Mouse (Mus musculus) activated CD4-positive, CD25-positive, alpha-beta regulatory T cell, adult 9 weeks (primary cell): Measurements from ENCODE around the gene Gm9780. TPM values are rescaled to one million over a fixed set of nuclear protein-coding genes. Genes with fewer than 3 reads are reported as not detected.

Experiments
- polyA plus RNA-seq: library from polyadenylated mRNA; unstranded; fragments of 100-300 nt; shearing (Covaris generic); gene quantifications from one replicate; pipeline ENCODE4 v1.2.1, GENCODE M21; 2017

The Gm9780 gene
- polyA plus RNA-seq, result not detected

GRCm38 (mm10) chr14:26042611-26043010, at the start of gene Gm9780:
Gene Gm9780 (minus strand): TSS chr14:26042711.

GRCm38 (mm10) chr14:26081997-26082396, 39.5 kb upstream of the Gm9780 start, which contains the start of gene Cphx3:
Gene Cphx3 (plus strand): TSS chr14:26082297.

DNA sequence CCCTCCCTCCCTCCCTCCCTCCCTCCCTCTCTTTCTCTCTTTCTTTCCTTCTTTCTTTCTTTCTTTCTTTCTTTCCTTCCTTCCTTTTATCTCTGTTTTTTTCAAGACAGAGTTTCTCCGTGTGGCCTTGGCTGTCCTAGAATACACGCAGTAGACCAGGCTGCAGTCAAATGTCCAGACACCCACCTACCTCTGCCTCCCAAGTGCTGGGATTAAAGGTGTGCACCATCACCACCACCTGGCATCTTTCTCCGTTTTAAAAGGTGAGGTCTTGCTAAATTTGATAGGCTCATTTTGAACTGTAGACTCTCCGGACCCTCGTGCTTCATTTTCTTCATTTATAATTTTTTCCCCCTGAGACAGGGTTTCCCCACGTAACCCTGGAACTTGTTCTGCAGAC, 38.7 kb upstream of the Gm9780 start, which contains the start of gene Cphx2:
Gene Cphx2, plus strand, starts transcription at position 301 of the 400 bp plus-strand sequence.

DNA sequence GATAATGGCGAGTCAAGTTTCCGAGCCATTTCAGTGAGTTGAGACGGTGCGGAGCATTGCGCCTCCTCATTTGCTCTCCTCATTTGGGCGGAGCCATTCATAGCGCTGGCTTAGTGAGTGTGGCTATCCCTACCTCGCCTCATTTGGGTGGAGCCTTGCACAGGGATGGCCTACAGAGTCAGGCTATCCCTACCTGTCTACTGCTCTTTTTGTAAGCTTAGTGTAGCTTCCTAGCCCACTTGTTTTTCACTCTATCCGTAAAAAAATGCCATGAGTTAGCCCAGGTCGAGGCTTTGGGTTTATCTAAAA, 24.8 kb upstream of the Gm9780 start, which contains the start of gene Tmem254c:
Gene Tmem254c, minus strand, starts transcription at position 31 of the 309 bp plus-strand sequence.

GRCm38 (mm10) chr14:25978371-25979241, 63.9 kb downstream of the Gm9780 start, which contains the start of gene Duxbl1:
Gene Duxbl1 (plus strand): TSS chr14:25978577.

Other genes starting within 250 kb of the Gm9780 start
- gene Anxa11, start 200.6 kb downstream of the Gm9780 start, polyA plus RNA-seq, result 60.5 TPM
- gene Plac9a, start 139.6 kb downstream of the Gm9780 start, polyA plus RNA-seq, result not detected
- 11.7 TPM for gene Tmem254a, start 115.0 kb downstream of the Gm9780 start, polyA plus RNA-seq
- gene Cphx1, start 104.4 kb downstream of the Gm9780 start, polyA plus RNA-seq, result not detected
- gene Duxbl1, start 64.1 kb downstream of the Gm9780 start, polyA plus RNA-seq, result not detected
- gene Tmem254c, start 24.6 kb upstream of the Gm9780 start, polyA plus RNA-seq, result 236 TPM
- gene Cphx2, start 38.8 kb upstream of the Gm9780 start, polyA plus RNA-seq, result not detected
- gene Cphx3, start 39.6 kb upstream of the Gm9780 start, polyA plus RNA-seq, result not detected
- gene Duxbl2, start 75.6 kb upstream of the Gm9780 start, polyA plus RNA-seq, result not detected
- gene Plac9b, start 139.8 kb upstream of the Gm9780 start, polyA plus RNA-seq, result not detected
- 105 TPM for gene Tmem254b, start 164.3 kb upstream of the Gm9780 start, polyA plus RNA-seq
- not detected for gene Duxbl3, start 215.3 kb upstream of the Gm9780 start, polyA plus RNA-seq